Mouse (Mus musculus): ENCODE data around the gene Gm21969. TPM values are rescaled to one million over a fixed set of nuclear protein-coding genes. Genes with fewer than 3 reads are reported as not detected.

Gene Gm21969
- polyA plus RNA-seq, 1 experiment: 0.03 TPM

- no peak for TF ChIP-seq GATA1 (IDR thresholded peaks at IDR 0.05; ENCODE audit: low read length)
These were observed 5.4 kb upstream of the Gm21969 start for GRCm38 (mm10) chr4:139597286-139598284.

GRCm38 (mm10) chr4:139598356-139598755 is 4.6 kb upstream of the Gm21969 start:
- no peak for TF ChIP-seq GATA1 (IDR thresholded peaks at IDR 0.05; ENCODE audit: low read length)

- no peak for TF ChIP-seq GATA1 (IDR thresholded peaks at IDR 0.05; ENCODE audit: low read length)
These were observed 4.0 kb upstream of the Gm21969 start for GRCm38 (mm10) chr4:139598950-139599518.

GRCm38 (mm10) chr4:139601519-139602356 is 1.2 kb upstream of the Gm21969 start:
- no peak for TF ChIP-seq GATA1 (IDR thresholded peaks at IDR 0.05; ENCODE audit: low read length)

DNA sequence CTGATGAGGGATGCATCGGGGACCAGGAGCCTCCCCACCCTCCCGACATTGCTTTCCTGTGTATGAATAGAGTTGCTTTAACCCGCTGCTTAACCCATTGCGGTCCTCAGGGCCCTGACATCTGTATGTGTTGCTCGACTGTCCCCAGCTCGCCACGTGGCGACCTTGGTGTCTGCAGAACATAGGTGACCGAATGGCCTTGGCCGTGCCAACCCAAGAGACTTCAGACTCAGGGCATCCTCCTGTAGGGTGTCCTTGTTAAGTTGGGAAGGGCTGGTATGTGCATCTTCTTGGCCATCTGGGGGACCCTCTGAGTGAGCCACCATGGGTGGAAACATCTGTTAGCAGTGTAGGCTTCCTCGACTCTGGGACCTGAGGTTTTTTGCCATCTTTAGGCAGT is 2.2 kb downstream of the Gm21969 start:
- no peak for TF ChIP-seq GATA1 (IDR thresholded peaks at IDR 0.05; ENCODE audit: low read length)

GRCm38 (mm10) chr4:139606732-139607131 is 3.7 kb downstream of the Gm21969 start:
- TF ChIP-seq GATA1 (IDR thresholded peaks at IDR 0.05; ENCODE audit: low read length): no peak

- TF ChIP-seq GATA1 (IDR thresholded peaks at IDR 0.05; ENCODE audit: low read length): no peak
These were observed 6.0 kb downstream of the Gm21969 start for GRCm38 (mm10) chr4:139608975-139609374.

DNA sequence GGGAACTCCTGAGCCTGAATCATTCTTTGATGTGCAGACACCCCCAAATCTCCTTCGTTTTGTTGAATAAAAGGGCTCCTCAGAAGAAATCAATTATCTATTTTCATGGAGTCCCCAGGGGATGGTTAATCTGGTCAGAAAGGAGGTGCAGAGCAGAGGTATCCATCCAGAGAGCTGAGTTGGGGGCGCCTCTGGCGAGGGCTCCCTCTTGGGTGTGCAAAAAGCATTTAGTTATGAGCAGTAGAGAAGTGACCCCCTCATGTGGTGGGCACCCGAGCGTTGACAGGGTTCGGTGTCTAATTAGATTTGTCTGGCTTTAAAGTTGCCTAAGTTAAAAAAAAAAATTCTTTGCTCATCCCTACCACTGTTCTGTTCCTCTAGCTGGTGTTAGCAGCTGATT is 8.0 kb downstream of the Gm21969 start:
- TF ChIP-seq GATA1 (IDR thresholded peaks at IDR 0.05; ENCODE audit: low read length): no peak

DNA sequence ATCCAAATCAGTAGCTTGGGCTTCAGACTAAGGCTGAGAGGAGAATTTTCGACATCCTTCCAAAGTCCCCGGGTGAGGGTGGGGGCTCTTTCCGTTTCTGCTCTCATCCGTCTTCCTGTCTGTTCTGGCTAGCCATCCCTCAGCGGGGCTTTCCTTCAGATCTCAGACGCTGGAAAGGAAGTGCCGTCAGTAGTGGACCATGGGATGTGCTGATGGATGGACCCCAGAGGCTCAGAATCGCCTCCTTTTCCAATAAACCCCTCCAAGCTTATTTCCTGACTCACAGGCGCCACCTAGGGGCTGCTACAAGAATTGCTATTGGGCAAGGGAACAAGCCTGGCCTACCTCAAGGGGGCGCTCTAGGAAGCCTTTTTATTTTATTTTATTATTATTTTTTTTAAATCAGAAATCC is 8.6 kb downstream of the Gm21969 start:
- TF ChIP-seq GATA1 (IDR thresholded peaks at IDR 0.05; ENCODE audit: low read length): no peak

- TF ChIP-seq GATA1 (IDR thresholded peaks at IDR 0.05; ENCODE audit: low read length): no peak
These were observed 11.7 kb downstream of the Gm21969 start for GRCm38 (mm10) chr4:139614524-139615260.

DNA sequence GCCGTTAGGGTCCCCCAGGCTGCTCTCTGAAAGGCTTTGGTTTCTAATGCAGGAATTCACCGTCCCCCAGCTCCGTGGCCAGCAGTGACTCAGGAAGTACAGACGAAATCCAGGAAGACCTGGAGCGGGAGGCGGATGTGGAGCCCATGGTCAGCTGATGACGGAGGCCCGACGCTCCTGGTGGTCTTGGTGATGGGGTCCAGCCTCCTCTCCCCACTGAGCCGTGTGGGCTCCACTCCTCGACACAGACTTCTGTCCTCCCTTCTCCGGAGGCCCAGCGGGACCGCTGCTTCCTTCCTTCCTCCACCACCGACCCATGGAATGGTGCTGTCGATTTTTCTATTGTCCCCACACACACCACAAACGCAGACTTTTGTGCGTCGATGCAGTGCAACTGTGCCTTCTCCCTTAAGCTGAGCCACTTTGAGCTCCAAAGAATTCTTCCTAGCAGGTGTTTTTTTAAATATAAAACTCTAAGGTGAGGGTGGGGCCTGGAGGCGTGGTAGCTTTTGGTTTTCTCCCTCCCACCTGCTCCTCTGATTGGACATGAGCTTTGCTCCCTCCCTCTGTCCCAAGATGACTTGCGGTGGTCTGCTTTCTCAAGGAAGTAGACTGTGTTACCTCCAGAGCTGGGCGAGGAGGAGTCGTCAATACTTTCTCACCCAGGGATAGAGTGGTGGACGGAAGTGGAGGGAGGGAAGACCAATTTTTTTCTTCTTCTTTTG is 13.5 kb downstream of the Gm21969 start:
- TF ChIP-seq GATA1 (IDR thresholded peaks at IDR 0.05; ENCODE audit: low read length): no peak

- no peak for TF ChIP-seq GATA1 (IDR thresholded peaks at IDR 0.05; ENCODE audit: low read length)
These were observed 14.0 kb downstream of the Gm21969 start for GRCm38 (mm10) chr4:139617001-139617364.

GRCm38 (mm10) chr4:139619765-139620164 is 16.8 kb downstream of the Gm21969 start:
- TF ChIP-seq GATA1 (IDR thresholded peaks at IDR 0.05; ENCODE audit: low read length): no peak
